Mouse (Mus musculus) olfactory bulb, adult 2 months (tissue): ENCODE measurements around the gene Cybc1.

Experiments used
- CTCF ChIP-seq: fragments of 200-500 bp; IDR thresholded peaks from 2 replicates; pipeline ENCODE4 v1.5.1; 2012; ENCODE audit warnings: low read depth, mild to moderate bottlenecking, low read length, moderate library complexity; ENCODE audit not compliant: insufficient read depth
- POLR2A ChIP-seq: fragments of 200-500 bp; IDR thresholded peaks from 2 replicates; pipeline ENCODE4 v1.6.1; 2012; ENCODE audit warnings: mild to moderate bottlenecking, low read depth, low read length, moderate library complexity; ENCODE audit not compliant: insufficient read depth

- TF ChIP-seq CTCF (no peak), POLR2A (no peak)
These were observed 39.4 kb downstream of the Cybc1 start for GRCm38 (mm10) chr11:121189681-121190080.
